Mouse (Mus musculus): ENCODE measurements at regions not wholly inside any gene's neighbourhood (a gene's known extent, or its start where the extent isn't known, plus 50 kb on each side); places are given as distances from the start of the nearest gene placed in this dataset.

- TF ChIP-seq CTCF (IDR thresholded peaks at IDR 0.05; ENCODE audit: borderline replicate concordance, insufficient read depth, low read depth, low read length) = no peak
- TF ChIP-seq POLR2A (IDR thresholded peaks at IDR 0.05; ENCODE audit: borderline replicate concordance, insufficient read depth, low read length) = no peak
Measured at GRCm38 (mm10) chr15:90344956-90345355, 120.8 kb downstream of the Alg10b start.

Measured in cerebellum, adult 2 months (tissue).